Mouse (Mus musculus) liver, adult (tissue): Measurements from ENCODE around the gene Prps1.

ENCODE experiments used
- GATA4 ChIP-seq: IDR thresholded peaks from 2 replicates; pipeline ENCODE4 v1.6.1; 2014; ENCODE audit warnings: mild to moderate bottlenecking, low read length; ENCODE audit not compliant: insufficient replicate concordance

Prps1 gene

DNA sequence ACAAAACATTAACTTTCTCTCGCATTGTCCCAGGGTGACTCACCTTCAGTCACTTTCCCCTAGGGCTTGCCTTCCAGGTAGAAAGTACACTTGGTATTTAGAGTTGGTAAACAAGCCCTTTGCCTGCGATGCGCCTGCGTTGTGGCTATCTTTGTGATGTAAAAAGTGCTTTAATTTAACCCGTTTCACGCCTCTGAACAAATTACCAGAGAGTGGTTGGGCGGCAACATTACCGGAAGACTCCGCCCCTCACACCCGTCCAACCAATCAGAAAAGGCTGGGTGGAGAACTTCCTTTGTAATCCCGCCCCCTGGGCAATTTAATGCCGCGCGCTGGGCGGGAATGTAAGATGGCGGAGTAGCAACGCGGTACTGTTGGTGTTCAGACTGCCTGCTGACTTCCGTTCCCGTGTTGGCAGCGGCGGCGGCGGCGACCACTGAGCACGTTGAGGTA is at the start of gene Prps1:
Gene Prps1, plus strand, starts transcription at position 335 of the 453 bp plus-strand sequence.
- TF ChIP-seq GATA4: no peak

GRCm38 (mm10) chrX:140407593-140407992 is 48.8 kb upstream of the Prps1 start:
- no peak for TF ChIP-seq GATA4

DNA sequence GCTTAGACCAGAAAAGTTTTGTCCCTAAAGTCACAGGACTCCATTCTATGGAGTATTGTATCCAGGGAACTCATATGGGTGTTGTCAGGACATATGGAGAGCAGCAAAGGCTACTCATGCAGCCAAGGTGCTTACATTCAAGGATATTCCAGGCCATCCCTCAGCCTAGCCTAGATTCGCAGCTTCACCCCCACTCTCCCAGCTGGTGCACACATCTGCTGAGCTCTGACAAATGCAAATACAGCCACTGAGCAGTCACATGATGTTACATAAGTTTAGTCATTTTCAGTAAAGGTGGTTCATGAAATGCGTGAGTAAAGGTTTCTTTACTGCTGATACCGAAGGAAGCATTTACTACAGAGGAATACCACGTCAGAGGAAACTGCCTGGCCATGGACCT is 37.9 kb upstream of the Prps1 start:
- TF ChIP-seq GATA4: no peak

DNA sequence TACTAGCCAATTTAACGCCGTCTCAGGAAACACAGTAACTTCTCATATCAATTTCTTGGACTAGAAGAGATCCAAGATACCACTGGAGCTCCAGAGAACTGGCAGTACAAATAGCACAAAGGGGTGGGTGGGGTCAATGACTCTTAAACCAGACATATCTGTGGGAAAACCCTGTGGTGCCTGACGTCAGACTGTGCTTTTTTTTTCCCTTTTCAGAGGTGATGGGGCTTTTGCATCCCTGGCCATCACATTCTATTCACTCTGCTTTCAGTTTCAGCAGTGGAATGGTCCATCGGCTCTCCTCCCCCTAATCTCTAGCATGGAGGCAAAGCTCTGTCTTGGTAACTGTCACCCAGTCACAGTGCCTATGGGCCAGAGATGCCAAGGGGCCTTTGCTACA is 29.3 kb upstream of the Prps1 start:
- TF ChIP-seq GATA4: no peak

GRCm38 (mm10) chrX:140428252-140428651 is 28.2 kb upstream of the Prps1 start:
- TF ChIP-seq GATA4: no peak

DNA sequence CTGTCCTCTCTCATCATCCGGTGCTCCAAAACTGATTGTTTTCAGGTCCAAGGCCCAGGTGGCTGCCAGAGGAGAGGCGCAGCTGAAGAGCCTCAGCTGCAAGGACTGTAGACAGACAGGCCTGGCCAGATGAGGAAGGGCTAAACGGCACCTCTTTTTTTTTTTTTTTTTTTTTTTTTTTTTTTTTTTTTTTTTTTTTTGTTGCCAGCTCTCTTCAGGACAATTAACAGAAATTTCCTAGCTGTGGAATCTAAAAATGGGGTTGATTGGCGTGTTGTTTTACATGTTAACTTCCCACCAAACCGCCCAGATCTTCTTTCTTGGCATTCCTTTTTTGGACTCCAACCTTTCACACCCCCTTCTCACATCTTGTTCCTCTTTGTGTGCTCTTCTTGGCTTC is 26.4 kb upstream of the Prps1 start:
- no peak for TF ChIP-seq GATA4

DNA sequence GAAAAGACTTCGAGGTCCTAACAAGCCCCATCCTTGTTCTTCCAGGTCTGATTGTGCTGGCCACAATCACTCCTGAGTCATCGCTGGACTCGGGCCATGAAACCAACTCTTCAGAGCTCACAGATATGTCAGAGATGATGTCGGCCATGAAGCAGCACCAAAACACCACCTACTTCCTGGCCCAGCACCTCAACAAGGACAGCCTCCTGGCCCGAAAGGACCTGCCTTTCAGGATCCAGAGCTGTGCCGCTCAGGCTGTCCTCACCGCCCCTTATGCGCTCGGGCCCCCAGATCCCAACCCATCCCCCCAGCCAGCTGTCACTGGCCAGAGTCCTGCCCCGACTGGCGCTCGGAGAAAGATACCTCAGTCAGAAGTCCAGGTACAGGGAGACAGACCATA is 25.9 kb upstream of the Prps1 start:
- no peak for TF ChIP-seq GATA4

GRCm38 (mm10) chrX:140431981-140432380 is 24.4 kb upstream of the Prps1 start:
- TF ChIP-seq GATA4: no peak

GRCm38 (mm10) chrX:140432786-140433185 is 23.6 kb upstream of the Prps1 start:
- no peak for TF ChIP-seq GATA4

- no peak for TF ChIP-seq GATA4
Measured at GRCm38 (mm10) chrX:140437906-140438305, 18.5 kb upstream of the Prps1 start.

- no peak for TF ChIP-seq GATA4
Measured at GRCm38 (mm10) chrX:140445551-140445950, 10.9 kb upstream of the Prps1 start.

DNA sequence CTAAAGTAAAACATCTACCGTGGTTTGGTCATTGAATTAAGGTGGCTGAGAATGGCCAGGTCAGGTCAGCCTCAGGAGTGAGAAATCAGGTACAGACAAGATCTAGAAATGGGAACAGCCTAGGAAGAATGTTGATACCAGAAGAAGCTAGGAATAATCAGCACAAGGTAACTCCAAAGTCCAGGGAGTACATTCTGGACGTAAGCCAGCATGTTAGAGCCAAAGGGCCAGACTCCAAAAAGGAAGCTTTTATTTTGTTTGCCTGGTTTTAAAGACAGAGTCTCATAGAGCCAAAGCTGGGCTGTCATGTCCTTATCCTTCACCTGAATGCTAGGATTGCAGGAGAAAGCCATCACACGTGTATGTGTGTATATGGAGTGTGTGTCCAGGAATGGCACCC is 6.3 kb upstream of the Prps1 start:
- TF ChIP-seq GATA4: no peak

DNA sequence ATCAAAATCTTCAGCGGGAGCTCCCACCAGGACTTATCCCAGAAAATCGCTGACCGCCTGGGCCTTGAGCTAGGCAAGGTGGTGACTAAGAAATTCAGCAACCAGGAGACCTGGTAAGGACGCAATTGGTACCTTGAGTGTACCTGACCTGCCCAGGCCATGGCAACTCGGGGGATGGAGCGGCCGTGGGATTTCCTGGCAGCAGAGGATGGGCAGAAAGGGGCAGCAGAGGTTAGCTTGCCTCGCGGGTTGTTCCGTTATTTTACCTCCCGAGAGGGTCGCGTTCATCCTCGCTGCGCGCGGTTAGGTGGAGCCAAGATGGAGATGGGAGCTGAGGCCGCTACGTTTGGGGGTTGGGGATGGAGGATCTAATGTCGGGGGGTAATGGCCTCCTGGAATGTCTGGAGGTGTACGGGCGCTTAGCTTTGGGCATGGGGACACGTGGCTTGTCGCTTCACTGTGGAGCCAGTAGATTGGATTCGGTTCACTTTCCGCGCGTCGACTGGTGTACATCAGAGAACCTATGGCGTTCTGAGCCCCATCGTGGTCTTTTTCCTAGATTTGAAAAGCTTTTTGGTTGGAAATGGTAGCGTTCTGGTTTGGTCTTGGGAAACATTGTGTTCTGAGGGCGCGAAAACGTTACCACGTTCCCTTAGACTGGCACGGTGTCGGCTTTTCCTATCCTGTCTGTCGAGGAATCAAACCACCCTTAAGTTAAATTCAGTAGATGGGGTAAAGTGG is 508 bp downstream of the Prps1 start:
- TF ChIP-seq GATA4: no peak

DNA sequence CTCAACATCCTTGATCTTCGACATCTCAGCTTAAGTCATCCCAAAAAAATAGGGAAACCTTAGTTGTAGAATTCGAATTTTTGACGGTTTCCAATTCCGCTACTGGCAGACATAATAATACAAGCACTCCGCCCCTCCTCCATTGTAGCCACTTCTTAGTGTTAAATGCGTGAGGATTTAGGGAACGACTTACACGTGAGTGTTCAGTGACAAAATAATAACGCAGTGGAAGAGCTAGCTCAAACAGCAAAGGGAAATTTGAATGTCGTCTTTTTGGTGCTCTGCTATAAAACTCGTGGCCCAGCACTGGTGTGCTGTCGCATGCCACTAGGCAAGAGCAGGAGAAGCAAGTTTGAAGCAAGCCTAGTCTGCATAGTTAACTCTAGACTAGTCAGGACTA is 1.1 kb downstream of the Prps1 start:
- no peak for TF ChIP-seq GATA4

DNA sequence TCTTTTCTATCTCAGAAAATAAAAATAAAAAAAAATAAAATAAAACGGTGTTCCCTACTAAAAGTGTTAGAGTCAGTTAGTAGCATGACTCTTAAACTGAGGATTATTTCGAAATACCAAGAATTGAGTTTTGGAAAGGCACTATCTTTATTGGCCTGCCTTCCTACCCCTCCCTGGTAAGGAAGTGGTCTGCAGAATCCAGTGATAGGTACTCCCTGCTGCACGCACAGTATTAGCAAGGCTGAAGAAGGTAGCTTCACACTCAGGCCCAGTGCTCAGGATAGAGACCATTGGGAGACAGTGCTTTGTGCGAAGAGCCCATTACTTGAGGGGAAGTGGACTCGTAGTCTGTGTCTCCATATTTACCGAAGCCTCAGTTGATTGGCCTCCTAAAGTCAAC is 21.8 kb downstream of the Prps1 start:
- TF ChIP-seq GATA4: no peak

- TF ChIP-seq GATA4: no peak
Measured at GRCm38 (mm10) chrX:140479171-140479570, 22.8 kb downstream of the Prps1 start.

DNA sequence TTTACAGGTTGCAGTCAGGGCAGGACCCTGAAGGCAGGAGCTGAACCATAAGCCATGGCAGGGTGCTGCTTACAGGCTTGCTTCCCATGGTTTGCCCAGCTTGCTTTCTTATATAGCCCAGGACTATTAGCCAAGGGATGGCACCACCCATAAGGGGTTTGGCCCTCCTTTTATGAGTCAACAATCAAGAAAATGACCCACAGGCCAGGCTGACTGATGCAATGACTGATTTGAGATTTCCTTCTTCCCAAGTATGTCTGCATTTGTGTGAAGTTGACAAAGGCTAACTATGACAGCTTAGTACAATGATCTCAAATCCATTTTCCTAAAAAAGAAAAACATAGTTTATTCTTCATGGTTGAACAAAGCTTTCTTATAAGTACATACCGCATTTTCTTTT is 32.8 kb downstream of the Prps1 start:
- TF ChIP-seq GATA4: no peak
